Mouse (Mus musculus) forebrain, postnatal 0 days (tissue): ENCODE measurements at regions not wholly inside any gene's neighbourhood (a gene's known extent, or its start where the extent isn't known, plus 50 kb on each side); places are given as distances from the start of the nearest gene placed in this dataset.

Experiments used
- ATAC-seq: fragments of 200-750 bp; cut with Nextera tagmentation; 2 replicates; pipeline ENCODE4 v1.8.0; 2017; ENCODE audit warnings: mild to moderate bottlenecking, moderate library complexity
- DNase-seq: peaks from one replicate; pipeline ENCODE4 v3.0.0-alpha.2; 2015
- H3K27ac ChIP-seq: fragments of 300-500 bp; sonication (generic); 2 replicates; pipeline ENCODE4 v1.5.1; 2014; ENCODE audit warnings: low read depth, mild to moderate bottlenecking, antibody characterized with exemption, low read length, moderate library complexity, mixed read lengths
- H3K27me3 ChIP-seq: fragments of 300-500 bp; sonication (generic); 2 replicates; pipeline ENCODE4 v1.6.1; 2014; ENCODE audit warnings: mild to moderate bottlenecking, low read length, mixed read lengths; ENCODE audit not compliant: insufficient read depth
- H3K36me3 ChIP-seq: fragments of 300-500 bp; sonication (generic); 2 replicates; pipeline ENCODE4 v1.6.1; 2014; ENCODE audit warnings: mild to moderate bottlenecking, moderate library complexity; ENCODE audit not compliant: insufficient read depth
- H3K4me1 ChIP-seq: fragments of 300-500 bp; sonication (generic); 2 replicates; pipeline ENCODE4 v1.6.1; 2014; ENCODE audit warnings: antibody characterized with exemption; ENCODE audit not compliant: insufficient read depth
- H3K4me2 ChIP-seq: fragments of 300-500 bp; sonication (generic); 2 replicates; pipeline ENCODE4 v1.6.1; 2014; ENCODE audit warnings: low read depth, mild to moderate bottlenecking, moderate library complexity
- H3K4me3 ChIP-seq: fragments of 300-500 bp; sonication (generic); 2 replicates; pipeline ENCODE4 v1.5.1; 2014; ENCODE audit warnings: low read depth, low read length, mixed read lengths
- H3K9ac ChIP-seq: fragments of 300-500 bp; sonication (generic); 2 replicates; pipeline ENCODE4 v1.6.1; 2014; ENCODE audit warnings: mild to moderate bottlenecking
- H3K9me3 ChIP-seq: fragments of 300-500 bp; sonication (generic); 2 replicates; pipeline ENCODE4 v1.6.1; 2016; ENCODE audit warnings: low read length
- CTCF ChIP-seq: sonication (generic); IDR thresholded peaks from 2 replicates; pipeline ENCODE4 v1.5.1; 2016; ENCODE audit warnings: antibody characterized with exemption, control low read depth, low read depth
- WGBS: fragments of 180-500 bp; shearing (Covaris S2); extraction: QIAGEN DNeasy Blood & Tissue Kit; methylation state at CpG from one replicate; pipeline ENCODE4 v1.1.7; 2014; 5-methylcytosine and 5-hydroxymethylcytosine counted together

DNA sequence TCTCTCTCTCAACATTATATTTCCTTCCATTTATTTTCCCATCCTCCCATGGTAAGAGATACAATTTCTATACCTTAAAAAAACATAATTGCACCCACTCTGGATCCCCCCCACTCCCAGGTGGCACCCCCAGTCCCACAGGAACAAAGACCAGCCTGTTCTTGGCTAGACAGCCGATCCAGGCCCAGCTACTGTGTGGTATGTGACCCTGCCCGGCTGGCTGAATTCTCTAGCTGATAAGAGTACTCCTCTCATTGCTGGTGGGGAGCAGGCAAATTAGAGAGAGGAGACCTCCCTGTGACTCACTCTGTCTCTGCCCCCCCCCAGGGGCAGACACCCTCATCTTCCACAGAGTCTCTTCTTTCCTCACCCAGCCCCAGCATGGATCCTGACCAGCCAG, 113.6 kb downstream of the Sall1 start:
- no peak overlapping the region for H3K27ac ChIP-seq
- 67% methylated on average over 2 of the region's 2 CpGs for WGBS
- H3K9me3 ChIP-seq = no peaks in the 10 kb centered on the region
- TF ChIP-seq CTCF = no peak
- H3K4me3 ChIP-seq = no peak overlapping the region
- H3K4me2 ChIP-seq = no peak overlapping the region
- ATAC-seq (no peak), DNase-seq (no peak)
- no peaks in the 10 kb centered on the region for H3K27me3 ChIP-seq
- no peaks in the 10 kb centered on the region for H3K4me1 ChIP-seq
- no peaks in the 10 kb centered on the region for H3K36me3 ChIP-seq
- no peak overlapping the region for H3K9ac ChIP-seq

DNA sequence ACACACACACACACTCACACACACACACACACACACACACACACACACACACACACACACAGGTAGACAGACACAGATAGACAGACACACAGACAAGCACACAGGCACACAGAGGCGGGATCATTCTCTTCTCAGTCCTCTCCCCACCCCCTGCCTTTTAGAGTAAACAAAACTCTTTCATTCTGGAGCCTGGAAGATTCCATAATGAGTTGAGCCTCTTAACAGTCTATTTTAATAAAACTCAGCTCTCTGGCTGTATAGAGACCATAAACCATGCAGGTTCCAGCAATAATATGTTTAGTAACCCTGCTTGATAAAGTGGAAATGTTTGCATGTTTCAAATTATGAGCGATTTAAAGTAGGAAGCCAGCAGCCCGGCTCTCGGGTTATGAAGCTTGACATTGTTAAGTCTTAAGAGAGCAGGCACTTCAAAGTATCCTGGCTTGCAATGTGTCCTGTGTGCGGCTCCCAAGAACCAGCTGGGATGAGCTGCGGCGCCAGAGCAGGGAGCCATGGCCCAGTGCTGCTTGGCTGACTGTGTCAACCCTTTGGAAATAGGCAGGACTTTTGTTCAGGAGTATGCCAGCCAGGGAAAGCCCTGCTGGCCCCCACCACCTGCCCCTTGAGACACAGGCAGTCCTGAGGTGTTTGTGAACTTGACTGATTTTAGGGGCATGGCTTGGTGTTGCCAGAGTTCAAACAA, 115.1 kb downstream of the Sall1 start:
- Histone ChIP-seq H3K4me2 (no peak overlapping the region), H3K27me3 (no peaks in the 10 kb centered on the region), H3K27ac (no peak overlapping the region), H3K36me3 (no peaks in the 10 kb centered on the region), H3K4me1 (no peaks in the 10 kb centered on the region), H3K9me3 (no peaks in the 10 kb centered on the region), H3K4me3 (no peak overlapping the region), H3K9ac (no peak overlapping the region)
- TF ChIP-seq CTCF = no peak
- ATAC-seq (peak; percentile 69), DNase-seq (peak; percentile 30)
- 27% methylated on average over 7 of the region's 7 CpGs for WGBS

DNA sequence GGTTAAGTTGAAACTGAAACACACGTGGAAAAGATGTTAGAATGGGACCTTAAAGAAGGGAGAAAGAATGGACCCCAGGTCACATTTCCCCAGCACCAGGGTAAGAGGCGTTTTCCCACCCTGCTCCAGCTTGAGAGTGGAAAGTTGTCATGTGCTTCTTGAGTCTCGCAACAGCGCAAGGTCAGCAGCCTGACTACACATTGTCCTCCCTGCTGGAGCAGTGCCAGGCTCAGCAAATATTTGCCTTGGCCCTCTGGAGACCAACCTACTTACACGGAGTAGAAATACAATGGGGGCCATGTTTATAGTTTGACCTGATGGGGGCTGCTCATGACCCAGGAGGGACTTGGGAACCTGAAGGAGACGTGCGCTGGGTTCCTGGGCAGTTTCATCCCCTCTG, 121.1 kb downstream of the Sall1 start:
- DNase-seq (no peak), ATAC-seq (no peak)
- H3K27me3 ChIP-seq = no peaks in the 10 kb centered on the region
- no peak overlapping the region for H3K4me2 ChIP-seq
- H3K9me3 ChIP-seq = no peaks in the 10 kb centered on the region
- H3K4me3 ChIP-seq = no peak overlapping the region
- WGBS = 66% methylated on average over 7 of the region's 7 CpGs
- TF ChIP-seq CTCF = no peak
- H3K9ac ChIP-seq = no peak overlapping the region
- H3K4me1 ChIP-seq = no peaks in the 10 kb centered on the region
- no peaks in the 10 kb centered on the region for H3K36me3 ChIP-seq
- H3K27ac ChIP-seq = no peak overlapping the region

DNA sequence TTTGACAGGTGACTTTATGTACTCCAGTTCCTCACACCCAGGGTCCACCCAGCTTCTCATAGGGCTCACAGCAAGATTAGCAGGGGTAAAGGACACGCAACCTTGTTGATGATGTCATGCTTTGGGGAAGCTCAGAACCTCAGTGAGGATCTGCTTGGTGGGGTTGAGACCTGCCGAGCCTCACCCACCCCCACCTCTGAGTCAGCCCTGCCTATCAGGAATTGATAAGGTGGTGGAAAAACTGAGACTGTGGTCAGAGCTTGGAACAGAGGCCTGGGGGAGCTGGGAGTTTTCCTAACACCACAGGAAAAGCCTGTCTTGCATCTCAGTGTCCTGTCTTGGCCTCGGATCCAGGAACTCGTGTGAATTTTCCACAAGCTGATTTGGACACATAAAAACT, 122.0 kb downstream of the Sall1 start:
- Histone ChIP-seq H3K27me3 (no peaks in the 10 kb centered on the region), H3K4me1 (no peaks in the 10 kb centered on the region), H3K9me3 (no peaks in the 10 kb centered on the region), H3K4me2 (no peak overlapping the region), H3K27ac (no peak overlapping the region), H3K4me3 (no peak overlapping the region), H3K36me3 (no peaks in the 10 kb centered on the region), H3K9ac (no peak overlapping the region)
- TF ChIP-seq CTCF = no peak
- DNase-seq (no peak), ATAC-seq (no peak)
- 91% methylated on average over 4 of the region's 4 CpGs for WGBS

DNA sequence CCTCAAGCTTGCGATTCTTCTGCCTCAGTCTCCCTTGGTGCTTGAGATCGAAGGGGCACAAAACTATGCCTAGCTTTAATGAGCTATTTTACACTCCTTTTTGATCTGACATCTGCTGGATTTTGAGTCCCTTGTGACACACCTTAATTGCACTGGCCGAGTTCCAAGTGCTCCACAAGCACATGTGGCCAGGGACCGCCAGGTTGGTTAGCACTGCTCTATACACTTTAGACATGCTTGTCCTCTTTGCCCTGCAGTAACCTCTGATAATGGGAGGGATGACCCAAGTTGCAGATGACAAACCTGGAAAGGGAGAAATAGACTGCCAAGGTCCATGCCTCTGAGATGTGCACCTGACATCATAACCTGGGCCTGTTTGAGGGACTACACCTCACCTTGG, 124.7 kb downstream of the Sall1 start:
- no peak for TF ChIP-seq CTCF
- 61% methylated on average over 4 of the region's 4 CpGs for WGBS

DNA sequence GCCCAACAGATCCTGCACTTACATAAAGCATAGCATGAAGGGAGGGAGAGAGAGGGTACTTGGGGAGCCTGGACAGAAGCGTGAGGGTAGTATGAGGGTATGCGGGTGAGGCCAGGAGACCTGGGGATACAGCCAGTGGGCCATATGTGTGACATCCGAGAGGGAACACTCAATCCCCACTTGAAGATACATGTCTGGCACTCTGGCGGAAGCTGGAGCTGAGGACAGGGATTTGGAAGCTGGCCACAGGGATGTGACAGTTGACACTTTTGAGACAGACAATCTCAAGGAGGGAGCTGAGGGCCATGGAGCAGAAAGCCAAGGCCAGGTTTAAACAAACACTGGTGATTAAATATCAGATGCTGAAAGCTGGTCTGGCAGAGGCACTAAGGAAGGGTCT, 127.9 kb downstream of the Sall1 start:
- no peaks in the 10 kb centered on the region for H3K27me3 ChIP-seq
- no peaks in the 10 kb centered on the region for H3K4me1 ChIP-seq
- no peak overlapping the region for H3K4me2 ChIP-seq
- H3K9me3 ChIP-seq = no peaks in the 10 kb centered on the region
- no peak for ATAC-seq
- TF ChIP-seq CTCF = no peak
- no peak overlapping the region for H3K27ac ChIP-seq
- H3K9ac ChIP-seq = no peak overlapping the region
- H3K36me3 ChIP-seq = no peaks in the 10 kb centered on the region
- no peak for DNase-seq
- 79% methylated on average over 4 of the region's 4 CpGs for WGBS
- H3K4me3 ChIP-seq = no peak overlapping the region

More for the DNA sequence above, 124.7 kb downstream of the Sall1 start:
- H3K36me3 ChIP-seq = no peaks in the 10 kb centered on the region
- no peaks in the 10 kb centered on the region for H3K27me3 ChIP-seq
- DNase-seq (no peak), ATAC-seq (no peak)
- no peak overlapping the region for H3K9ac ChIP-seq
- H3K4me2 ChIP-seq = no peak overlapping the region
- H3K27ac ChIP-seq = no peak overlapping the region
- H3K4me3 ChIP-seq = no peak overlapping the region
- H3K4me1 ChIP-seq = no peaks in the 10 kb centered on the region
- H3K9me3 ChIP-seq = no peaks in the 10 kb centered on the region

DNA sequence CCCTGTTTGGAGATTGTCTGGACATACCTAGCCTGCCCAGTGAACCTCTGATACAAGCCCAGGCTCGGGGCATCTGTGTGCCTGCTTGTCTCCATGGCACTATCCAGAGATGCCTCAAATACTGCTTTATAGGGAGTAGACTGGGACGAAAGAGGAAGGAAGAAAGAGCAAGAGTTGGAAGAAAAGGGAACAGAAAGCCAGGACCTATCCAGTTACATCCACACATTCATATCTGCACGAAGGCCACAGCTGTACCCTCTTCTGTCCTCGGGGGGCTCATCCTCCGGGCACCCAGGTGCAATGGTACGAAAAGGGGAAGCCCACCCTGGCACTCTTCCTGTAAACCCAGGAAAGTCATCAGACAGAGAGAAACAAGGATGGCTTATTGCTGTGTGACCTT, 129.3 kb downstream of the Sall1 start:
- H3K36me3 ChIP-seq = no peaks in the 10 kb centered on the region
- no peaks in the 10 kb centered on the region for H3K4me1 ChIP-seq
- no peak overlapping the region for H3K27ac ChIP-seq
- ATAC-seq (no peak), DNase-seq (no peak)
- no peaks in the 10 kb centered on the region for H3K9me3 ChIP-seq
- no peak overlapping the region for H3K4me3 ChIP-seq
- H3K9ac ChIP-seq = no peak overlapping the region
- H3K4me2 ChIP-seq = no peak overlapping the region
- H3K27me3 ChIP-seq = no peaks in the 10 kb centered on the region
- 93% methylated on average over 6 of the region's 6 CpGs for WGBS
- TF ChIP-seq CTCF = no peak
